Mouse (Mus musculus) erythroblast, embryonic 14.5 days (primary cell): Measurements from ENCODE around the gene Mcf2l.

Experiments
- GATA1 ChIP-seq: IDR thresholded peaks from 2 replicates; pipeline ENCODE4 v1.6.1; 2012; ENCODE audit warnings: low read length, inconsistent platforms, mixed read lengths
- TAL1 ChIP-seq: IDR thresholded peaks from 3 replicates; pipeline ENCODE4 v1.6.1; 2012; ENCODE audit warnings: low read length, inconsistent platforms, mixed read lengths

DNA sequence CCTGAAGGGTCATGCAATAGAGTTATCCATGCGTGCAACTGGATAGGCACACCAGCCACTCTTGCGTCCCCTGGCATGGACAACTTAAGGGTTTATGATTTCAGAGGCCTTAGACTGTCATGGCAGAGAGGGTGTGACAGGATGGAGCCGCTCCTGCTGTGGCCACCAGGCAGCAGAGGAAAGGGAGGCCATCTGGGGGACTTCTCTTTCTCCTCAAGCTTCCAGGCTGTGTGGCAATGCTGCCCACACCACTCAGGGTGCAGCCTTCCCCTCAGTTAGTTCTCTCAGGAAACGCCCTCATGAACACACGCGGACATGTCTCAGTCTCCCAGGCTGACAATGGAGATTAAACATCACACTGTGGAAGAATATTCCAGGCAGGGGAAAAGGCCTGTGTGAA lies 165.4 kb downstream of the Mcf2l start:
- TF ChIP-seq GATA1 = no peak
- no peak for TF ChIP-seq TAL1
